Mouse (Mus musculus): Measurements from ENCODE around the gene Uba2.

- TF ChIP-seq CTCF (IDR thresholded peaks at IDR 0.05; ENCODE audit: low read depth): no peak
- TF ChIP-seq EP300 (optimal IDR thresholded peaks at IDR 0.05): no peak
Observed at GRCm38 (mm10) chr7:34214644-34215043, 45.2 kb upstream of the Uba2 start.

All from stomach, postnatal 0 days (tissue).